14 mouse cellular contexts compared by ENCODE assay signal in genomic region chr2:71025576-71026315, GRCm38 (mm10). TPM values are rescaled to one million over a fixed set of nuclear protein-coding genes. Genes with fewer than 3 reads are reported as not detected.
DNase-seq lines count a peak whose midpoint lies in the region; ATAC-seq and TF ChIP-seq lines count a peak whose summit lies in the region.
"Had no signal": no experiment of that assay in that cellular context is flagged by ENCODE, and none has a peak within 500 bp of the region (broad histone marks: within the 10 kb centered on the region; RNA-seq: fewer than 3 reads in every experiment).

No protein-coding gene starts in this region.

- H3K9me3 ChIP-seq in heart, embryonic 16.5 days (replicated peaks; ENCODE audit: control insufficient read depth, low read length) = no peaks in the 10 kb centered on the region
- no peaks in the 10 kb centered on the region for H3K9me3 ChIP-seq in embryonic facial prominence, embryonic 13.5 days
- no peaks in the 10 kb centered on the region for H3K9me3 ChIP-seq in kidney, embryonic 14.5 days (ENCODE audit: control insufficient read depth, low read length)
- no peaks in the 10 kb centered on the region for H3K9me3 ChIP-seq in limb, embryonic 14.5 days (ENCODE audit: control insufficient read depth, low read length)

- no peak for TF ChIP-seq POLR2A in limb, embryonic 14.5 days (IDR thresholded peaks at IDR 0.05; ENCODE audit: borderline replicate concordance, extremely low read depth, insufficient read depth, insufficient read length)

- intact Hi-C loops in heart, postnatal 25 days (cut with DNase I) = no loop called here

- no peaks in the 10 kb centered on the region for H3K36me3 ChIP-seq in heart, embryonic 16.5 days (ENCODE audit: control insufficient read depth, insufficient read depth)
- H3K36me3 ChIP-seq in embryonic facial prominence, embryonic 13.5 days = no peaks in the 10 kb centered on the region
- no peaks in the 10 kb centered on the region for H3K36me3 ChIP-seq in kidney, embryonic 14.5 days (ENCODE audit: control insufficient read depth, insufficient read depth, low read length)
- H3K36me3 ChIP-seq in limb, embryonic 14.5 days (ENCODE audit: control insufficient read depth, insufficient read depth, low read length) = no peaks in the 10 kb centered on the region

- H3K4me2 ChIP-seq in heart, embryonic 16.5 days (ENCODE audit: low read depth, low read length) = no peak overlapping the region; the same call in 1 of the 2 replicates
- H3K4me2 ChIP-seq in embryonic facial prominence, embryonic 13.5 days = peak overlapping the region; percentile 33
- no peak overlapping the region for H3K4me2 ChIP-seq in kidney, embryonic 14.5 days (replicated peaks; ENCODE audit: low read depth, low read length)
- 0 out of 2 replicates have a peak overlapping the region, but pooled peaks have one; percentile 1 for H3K4me2 ChIP-seq in limb, embryonic 14.5 days (replicated peaks; ENCODE audit: low read depth, low read length, severe bottlenecking)

- H3K4me1 ChIP-seq in heart, embryonic 16.5 days (ENCODE audit: control insufficient read depth, insufficient read depth, low read length) = peaks cover 16% of the 10 kb centered on the region
- H3K4me1 ChIP-seq in embryonic facial prominence, embryonic 13.5 days = peaks cover 18% of the 10 kb centered on the region
- H3K4me1 ChIP-seq in kidney, embryonic 14.5 days (ENCODE audit: control insufficient read depth, insufficient read depth, low read length) = no peaks in the 10 kb centered on the region
- peaks cover 11% of the 10 kb centered on the region; the same call in 1 of the 2 replicates for H3K4me1 ChIP-seq in limb, embryonic 14.5 days (ENCODE audit: control insufficient read depth, insufficient read depth, low read length)

- H3K27ac ChIP-seq in heart, embryonic 16.5 days (ENCODE audit: low read length) = peak overlapping the region; percentile 45
- H3K27ac ChIP-seq in embryonic facial prominence, embryonic 13.5 days = peak overlapping the region; percentile 64
- peak overlapping the region; percentile 12; the same call in 1 of the 2 replicates for H3K27ac ChIP-seq in kidney, embryonic 14.5 days (ENCODE audit: low read depth, low read length)
- no peak overlapping the region for H3K27ac ChIP-seq in limb, embryonic 14.5 days (replicated peaks; ENCODE audit: low read depth, low read length)

- DNase-seq in heart, postnatal 25 days (ENCODE audit: low spot score) = no peak
- DNase-seq in limb, embryonic 14.5 days (ENCODE audit: low spot score) = no peak
- no peak for DNase-seq in gastrocnemius, postnatal 10 days
- DNase-seq in urinary bladder, adult 2 months (ENCODE audit: low spot score) = no peak
- DNase-seq: cerebellum, postnatal 10 days; forebrain, postnatal 0 days; lung, adult 18-20 months; right cerebral cortex, adult 18-20 months; thymus, adult 2 months had no signal

- 43% methylated on average over 12 of the region's 12 CpGs for WGBS in heart, embryonic 16.5 days
- WGBS in embryonic facial prominence, embryonic 13.5 days = 28% methylated on average over 12 of the region's 12 CpGs
- WGBS in kidney, embryonic 14.5 days = 54% methylated on average over 12 of the region's 12 CpGs
- WGBS in limb, embryonic 14.5 days = 19% methylated on average over 12 of the region's 12 CpGs

- H3K9ac ChIP-seq in heart, embryonic 16.5 days (ENCODE audit: low read length) = peak overlapping the region; percentile 38; the same call in 1 of the 2 replicates
- H3K9ac ChIP-seq in embryonic facial prominence, embryonic 13.5 days = peak overlapping the region; percentile 44; the same call in 1 of the 2 replicates
- no peak overlapping the region for H3K9ac ChIP-seq in kidney, embryonic 14.5 days (ENCODE audit: low read depth, low read length)
- H3K9ac ChIP-seq in limb, embryonic 14.5 days (ENCODE audit: low read depth, low read length, severe bottlenecking) = 0 out of 2 replicates have a peak overlapping the region, but pooled peaks have one; percentile 36
- H3K9ac ChIP-seq: forebrain, postnatal 0 days had no signal

- no peak for ATAC-seq in heart, embryonic 16.5 days (replicated peaks; ENCODE audit: extremely low read depth, insufficient read depth, low FRiP score)
- no peak for ATAC-seq in embryonic facial prominence, embryonic 13.5 days (ENCODE audit: insufficient number of reproducible peaks, insufficient read depth, low FRiP score, low TSS enrichment, low read depth)
- no peak for ATAC-seq in kidney, embryonic 14.5 days (ENCODE audit: low FRiP score, low TSS enrichment)
- no peak for ATAC-seq in limb, embryonic 14.5 days (ENCODE audit: low FRiP score, low read depth)
- ATAC-seq: inflammation-experienced regulatory T-cells, adult 6 months had no signal

- no peak overlapping the region for H3K4me3 ChIP-seq in heart, embryonic 16.5 days (ENCODE audit: low read length)
- H3K4me3 ChIP-seq in embryonic facial prominence, embryonic 13.5 days = no peak overlapping the region; the same call in 1 of the 2 replicates
- H3K4me3 ChIP-seq in kidney, embryonic 14.5 days (ENCODE audit: low read length) = no peak overlapping the region
- H3K4me3 ChIP-seq in limb, embryonic 14.5 days (replicated peaks; ENCODE audit: low read length) = no peak overlapping the region

- no peaks in the 10 kb centered on the region for H3K27me3 ChIP-seq in heart, embryonic 16.5 days (ENCODE audit: control insufficient read depth, insufficient read depth, low read length)
- no peaks in the 10 kb centered on the region for H3K27me3 ChIP-seq in embryonic facial prominence, embryonic 13.5 days
- no peaks in the 10 kb centered on the region for H3K27me3 ChIP-seq in kidney, embryonic 14.5 days (ENCODE audit: control insufficient read depth, insufficient read depth, low read length)
- H3K27me3 ChIP-seq in limb, embryonic 14.5 days (ENCODE audit: control insufficient read depth, insufficient read depth, low read length) = no peaks in the 10 kb centered on the region
- H3K27me3 ChIP-seq: CH12.LX had no signal

RNA-seq across cellular contexts. Expression of gene Dcaf17, which starts 29.4 kb away (rescaled TPM):
- polyA plus RNA-seq in heart, embryonic 16.5 days (2015; fragmentation: Nextera tagmentation; extraction: Ambion mirVana) = 19.9 and 21.5 TPM in 2 replicates
- total RNA-seq in heart, postnatal 25 days (2021) = 1 to 10 TPM; 4.9 to 5.2 TPM
- 34.5 and 38.6 TPM in 2 replicates for polyA plus RNA-seq in embryonic facial prominence, embryonic 13.5 days (2015; fragmentation: Nextera tagmentation; extraction: Ambion mirVana)
- polyA plus RNA-seq in kidney, embryonic 14.5 days (2014; fragmentation: Nextera tagmentation; extraction: Ambion mirVana) = 29.2 and 34.1 TPM in 2 replicates
- 7.2 and 7.4 TPM in 2 replicates for polyA plus RNA-seq in limb, embryonic 14.5 days (2012; rRNA removed)
- polyA plus RNA-seq in limb, embryonic 14.5 days (2014; fragmentation: Nextera tagmentation; extraction: Ambion mirVana) = 23.0 and 26.0 TPM in 2 replicates
- total RNA-seq in gastrocnemius, postnatal 10 days (2021) = 1 to 10 TPM; 4.4 to 7.5 TPM
- polyA plus RNA-seq in urinary bladder, adult 2 months (2012; rRNA removed) = 5.9 and 7.9 TPM in 2 replicates

RNA-seq across cellular contexts. Expression of gene Mettl8, which starts 29.6 kb away (rescaled TPM):
- 10.1 and 15.1 TPM in 2 replicates for polyA plus RNA-seq in heart, embryonic 16.5 days (2015; fragmentation: Nextera tagmentation; extraction: Ambion mirVana)
- total RNA-seq in heart, postnatal 25 days (2021) = 1 to 10 TPM; 4.2 to 5.3 TPM
- 18.8 and 19.5 TPM in 2 replicates for polyA plus RNA-seq in embryonic facial prominence, embryonic 13.5 days (2015; fragmentation: Nextera tagmentation; extraction: Ambion mirVana)
- polyA plus RNA-seq in kidney, embryonic 14.5 days (2014; fragmentation: Nextera tagmentation; extraction: Ambion mirVana) = 15.4 and 22.2 TPM in 2 replicates
- polyA plus RNA-seq in limb, embryonic 14.5 days (2012; rRNA removed) = 12.8 and 14.8 TPM in 2 replicates
- 13.6 and 13.9 TPM in 2 replicates for polyA plus RNA-seq in limb, embryonic 14.5 days (2014; fragmentation: Nextera tagmentation; extraction: Ambion mirVana)
- 1 to 10 TPM; 7.4 to 8.7 TPM for total RNA-seq in gastrocnemius, postnatal 10 days (2021)
- 8.5 and 10.2 TPM in 2 replicates for polyA plus RNA-seq in urinary bladder, adult 2 months (2012; rRNA removed)

Comparison
In these comparisons a context has a peak if more than half of its experiments do, and no peak if none do; other contexts are left out.
1. H3K4me2 ChIP-seq: peak in embryonic facial prominence, embryonic 13.5 days (single experiment) and limb, embryonic 14.5 days (single experiment); none in heart, embryonic 16.5 days (single experiment) and kidney, embryonic 14.5 days (single experiment).